In genomic region chr17:73716684-73717083, GRCm38 (mm10) we compare ENCODE assay signal across 37 mouse cellular contexts. TPM values are rescaled to one million over a fixed set of nuclear protein-coding genes. Genes with fewer than 3 reads are reported as not detected.
"Had no signal": no experiment of that assay in that cellular context is flagged by ENCODE, and none has a peak within 500 bp of the region (broad histone marks: within the 10 kb centered on the region; RNA-seq: fewer than 3 reads in every experiment).

No protein-coding gene starts in this region.

- H3K9ac ChIP-seq: heart, embryonic 12.5 days; heart, embryonic 13.5 days; heart, embryonic 15.5 days; hindbrain, embryonic 12.5 days; hindbrain, embryonic 13.5 days; hindbrain, embryonic 14.5 days; hindbrain, embryonic 15.5 days; intestine, embryonic 15.5 days; kidney, embryonic 15.5 days had no signal

- H3K27ac ChIP-seq: heart, embryonic 10.5 days; heart, embryonic 13.5 days; heart, embryonic 15.5 days; hindbrain, embryonic 10.5 days; hindbrain, embryonic 12.5 days; hindbrain, embryonic 13.5 days; hindbrain, embryonic 14.5 days; hindbrain, embryonic 15.5 days; hindbrain, postnatal 0 days; intestine, embryonic 15.5 days; kidney, embryonic 15.5 days; kidney, postnatal 0 days; layer of hippocampus, adult 2 months had no signal

- ATAC-seq: hindbrain, embryonic 16.5 days; hindbrain, postnatal 0 days; inflammation-experienced regulatory T-cells, adult 6 months; intestine, embryonic 15.5 days; intestine, embryonic 16.5 days; intestine, postnatal 0 days had no signal

- H3K9me3 ChIP-seq: heart, embryonic 10.5 days; heart, embryonic 12.5 days; heart, embryonic 13.5 days; heart, embryonic 15.5 days; hindbrain, embryonic 10.5 days; hindbrain, embryonic 12.5 days; hindbrain, embryonic 13.5 days; hindbrain, embryonic 15.5 days; intestine, embryonic 15.5 days; kidney, embryonic 15.5 days had no signal

- H3K4me2 ChIP-seq: heart, embryonic 11.5 days; heart, embryonic 12.5 days; heart, embryonic 13.5 days; heart, embryonic 15.5 days; hindbrain, embryonic 12.5 days; hindbrain, embryonic 13.5 days; hindbrain, embryonic 14.5 days; hindbrain, embryonic 15.5 days; intestine, embryonic 15.5 days; kidney, embryonic 15.5 days had no signal

- H3K36me3 ChIP-seq: heart, embryonic 10.5 days; heart, embryonic 12.5 days; heart, embryonic 13.5 days; heart, embryonic 15.5 days; hindbrain, embryonic 10.5 days; hindbrain, embryonic 12.5 days; hindbrain, embryonic 13.5 days; hindbrain, embryonic 15.5 days; intestine, embryonic 15.5 days; kidney, embryonic 15.5 days had no signal

- DNase-seq: heart, postnatal 10 days; heart, postnatal 14 days; heart, postnatal 36 days; heart, postnatal 4 days; kidney, adult 11 months; kidney, adult 18-20 months; kidney, adult 2 months; kidney, adult 8-10 months; kidney, adult 9 months; kidney, postnatal 10 days; kidney, postnatal 14 days; kidney, postnatal 25 days; kidney, postnatal 36 days; kidney, postnatal 4 days; layer of hippocampus, adult 9-11 months; layer of hippocampus, postnatal 36 days had no signal

- H3K4me3 ChIP-seq: heart, embryonic 10.5 days; heart, embryonic 12.5 days; heart, embryonic 13.5 days; heart, embryonic 15.5 days; hindbrain, embryonic 10.5 days; hindbrain, embryonic 12.5 days; hindbrain, embryonic 13.5 days; hindbrain, embryonic 15.5 days; intestine, embryonic 15.5 days; kidney, embryonic 15.5 days; layer of hippocampus, adult 2 months had no signal

- H3K4me1 ChIP-seq: heart, embryonic 10.5 days; heart, embryonic 12.5 days; heart, embryonic 13.5 days; heart, embryonic 15.5 days; intestine, embryonic 15.5 days; kidney, embryonic 15.5 days had no signal

- H3K27me3 ChIP-seq: hindbrain, embryonic 15.5 days had no signal

RNA-seq across cellular contexts. Expression of gene Galnt14, which starts 6.4 kb away (rescaled TPM):
- total RNA-seq: heart, postnatal 14 days; heart, postnatal 25 days; heart, postnatal 36 days; hematopoietic stem cell, adult 5-6 weeks had no signal
